Mouse (Mus musculus) brain, embryonic 14.5 days (tissue): ENCODE measurements at regions not wholly inside any gene's neighbourhood (a gene's known extent, or its start where the extent isn't known, plus 50 kb on each side); places are given as distances from the start of the nearest gene placed in this dataset.

Experiments
- CTCF ChIP-seq: fragments of 200-500 bp; IDR thresholded peaks from 2 replicates; pipeline ENCODE4 v1.5.1; 2012; ENCODE audit warnings: inconsistent platforms, mild to moderate bottlenecking, moderate library complexity, borderline replicate concordance; ENCODE audit not compliant: insufficient read depth, insufficient read length; ENCODE audit errors: extremely low read depth
- POLR2A ChIP-seq: fragments of 200-500 bp; IDR thresholded peaks from 2 replicates; pipeline ENCODE4 v1.6.1; 2012; ENCODE audit warnings: mild to moderate bottlenecking, inconsistent platforms, borderline replicate concordance; ENCODE audit not compliant: poor library complexity, insufficient read depth, insufficient read length, severe bottlenecking; ENCODE audit errors: extremely low read depth

- TF ChIP-seq CTCF (no peak), POLR2A (no peak)
Measured at GRCm38 (mm10) chr13:5551131-5551530, 310.2 kb upstream of the Klf6 start.
